Mouse (Mus musculus) hindbrain, embryonic 11.5 days (tissue): ENCODE data around the gene Tnfrsf19. TPM values are rescaled to one million over a fixed set of nuclear protein-coding genes. Genes with fewer than 3 reads are reported as not detected.
A peak's percentile ranks its signal among the peaks of the same experiment; 100 is the strongest.

Source experiments
- ATAC-seq: fragments of 200-750 bp; cut with Nextera tagmentation; 2 replicates; pipeline ENCODE4 v1.8.0; 2017; ENCODE audit warnings: mild to moderate bottlenecking, moderate TSS enrichment, moderate library complexity; ENCODE audit not compliant: low FRiP score
- DNase-seq: peaks from one replicate; pipeline ENCODE4 v3.0.0-alpha.2; 2015; ENCODE audit warnings: low spot score
- H3K27ac ChIP-seq: fragments of 300-500 bp; sonication (generic); 2 replicates; pipeline ENCODE4 v1.5.1; 2014; ENCODE audit warnings: mild to moderate bottlenecking, low read depth, low read length
- H3K27me3 ChIP-seq: fragments of 300-500 bp; sonication (generic); 2 replicates; pipeline ENCODE4 v1.6.1; 2014; ENCODE audit warnings: mild to moderate bottlenecking, low read length, moderate library complexity, mixed read lengths; ENCODE audit not compliant: control insufficient read depth, insufficient read depth
- H3K36me3 ChIP-seq: fragments of 300-500 bp; sonication (generic); 2 replicates; pipeline ENCODE4 v1.6.1; 2014; ENCODE audit warnings: mild to moderate bottlenecking, low read length, moderate library complexity, mixed read lengths; ENCODE audit not compliant: control insufficient read depth, insufficient read depth
- H3K4me1 ChIP-seq: fragments of 300-500 bp; sonication (generic); replicated peaks from 2 replicates; pipeline ENCODE4 v1.6.1; 2014; ENCODE audit warnings: low read length, mixed read lengths; ENCODE audit not compliant: control insufficient read depth, insufficient read depth
- H3K4me2 ChIP-seq: fragments of 300-500 bp; sonication (generic); replicated peaks from 2 replicates; pipeline ENCODE4 v1.6.1; 2014; ENCODE audit warnings: mild to moderate bottlenecking, low read depth, low read length
- H3K4me3 ChIP-seq: fragments of 300-500 bp; sonication (generic); 2 replicates; pipeline ENCODE4 v1.5.1; 2014; ENCODE audit warnings: low read depth, low read length
- H3K9ac ChIP-seq: fragments of 300-500 bp; sonication (generic); 2 replicates; pipeline ENCODE4 v1.6.1; 2014; ENCODE audit warnings: low read depth, low read length
- H3K9me3 ChIP-seq: fragments of 300-500 bp; sonication (generic); 2 replicates; pipeline ENCODE4 v1.6.1; 2016; ENCODE audit warnings: low read length; ENCODE audit not compliant: control insufficient read depth
- WGBS: fragments of 180-500 bp; shearing (Covaris S2); extraction: QIAGEN DNeasy Blood & Tissue Kit; methylation state at CpG from one replicate; pipeline ENCODE4 v1.1.7; 2014; 5-methylcytosine and 5-hydroxymethylcytosine counted together
- polyA plus RNA-seq: library from polyadenylated mRNA; unstranded; fragments of >200 nt; fragmentation: Nextera tagmentation; extraction: Ambion mirVana; gene quantifications from 2 replicates; pipeline ENCODE4 v1.2.1, GENCODE M21; 2014

The Tnfrsf19 gene
- polyA plus RNA-seq, 1 experiment from 2014 or later, result 59.6 TPM

GRCm38 (mm10) chr14:61038082-61038472, 8.2 kb downstream of the Tnfrsf19 start:
- no peaks in the 10 kb centered on the region for H3K9me3 ChIP-seq
- no peak overlapping the region for H3K9ac ChIP-seq
- no peaks in the 10 kb centered on the region for H3K4me1 ChIP-seq
- H3K4me3 ChIP-seq, result peak overlapping the region; percentile 52
- 21% methylated on average over 8 of the region's 8 CpGs for WGBS
- no peak overlapping the region for H3K27ac ChIP-seq
- peak; percentile 62; the same call in 1 of the 2 replicates for ATAC-seq
- H3K4me2 ChIP-seq, result peak overlapping the region; percentile 93; the same call in 1 of the 2 replicates
- no peaks in the 10 kb centered on the region for H3K36me3 ChIP-seq
- H3K27me3 ChIP-seq, result no peaks in the 10 kb centered on the region
- no peak for DNase-seq

GRCm38 (mm10) chr14:61037321-61038081, 8.8 kb downstream of the Tnfrsf19 start:
- peak; percentile 82 for DNase-seq
- Histone ChIP-seq H3K4me2 (peak overlapping the region; percentile 93), H3K4me3 (peak overlapping the region; percentile 52), H3K9ac (peak overlapping the region; percentile 37), H3K27ac (no peak overlapping the region), H3K27me3 (no peaks in the 10 kb centered on the region), H3K36me3 (no peaks in the 10 kb centered on the region), H3K4me1 (no peaks in the 10 kb centered on the region), H3K9me3 (no peaks in the 10 kb centered on the region)
- WGBS, result under 1% methylated on average over 39 of the region's 40 CpGs
- ATAC-seq, result peak; percentile 92

- no peaks in the 10 kb centered on the region for H3K36me3 ChIP-seq
- no peak overlapping the region for H3K9ac ChIP-seq
- no peaks in the 10 kb centered on the region for H3K27me3 ChIP-seq
- H3K4me1 ChIP-seq, result no peaks in the 10 kb centered on the region
- ATAC-seq (no peak), DNase-seq (no peak)
- WGBS, result over 99% methylated on average over 6 of the region's 6 CpGs
- no peaks in the 10 kb centered on the region for H3K9me3 ChIP-seq
- no peak overlapping the region for H3K4me3 ChIP-seq
- no peak overlapping the region for H3K4me2 ChIP-seq
- H3K27ac ChIP-seq, result no peak overlapping the region
These were observed 15.9 kb downstream of the Tnfrsf19 start for GRCm38 (mm10) chr14:61030366-61030765.

- H3K27me3 ChIP-seq, result no peaks in the 10 kb centered on the region
- H3K4me2 ChIP-seq, result no peak overlapping the region
- 87% methylated on average over 7 of the region's 7 CpGs for WGBS
- no peak for ATAC-seq
- H3K4me1 ChIP-seq, result no peaks in the 10 kb centered on the region
- H3K27ac ChIP-seq, result no peak overlapping the region
- no peak overlapping the region for H3K4me3 ChIP-seq
- no peaks in the 10 kb centered on the region for H3K36me3 ChIP-seq
- DNase-seq, result no peak
- no peak overlapping the region for H3K9ac ChIP-seq
- no peaks in the 10 kb centered on the region for H3K9me3 ChIP-seq
These were observed 22.3 kb downstream of the Tnfrsf19 start for GRCm38 (mm10) chr14:61024006-61024405.

- Histone ChIP-seq H3K27ac (no peak overlapping the region), H3K4me1 (no peaks in the 10 kb centered on the region), H3K36me3 (no peaks in the 10 kb centered on the region), H3K9me3 (no peaks in the 10 kb centered on the region), H3K27me3 (no peaks in the 10 kb centered on the region), H3K4me3 (no peak overlapping the region), H3K4me2 (no peak overlapping the region), H3K9ac (no peak overlapping the region)
- 63% methylated on average over 1 of the region's 1 CpGs for WGBS
- no peak for ATAC-seq
- DNase-seq, result no peak
These were observed 23.9 kb downstream of the Tnfrsf19 start for GRCm38 (mm10) chr14:61022383-61022782.

GRCm38 (mm10) chr14:61020968-61021367, 25.3 kb downstream of the Tnfrsf19 start:
- WGBS, result 63% methylated on average over 2 of the region's 2 CpGs
- Histone ChIP-seq H3K27me3 (no peaks in the 10 kb centered on the region), H3K4me2 (no peak overlapping the region), H3K9me3 (no peaks in the 10 kb centered on the region), H3K36me3 (no peaks in the 10 kb centered on the region), H3K9ac (no peak overlapping the region), H3K27ac (no peak overlapping the region), H3K4me3 (no peak overlapping the region), H3K4me1 (no peaks in the 10 kb centered on the region)
- DNase-seq (no peak), ATAC-seq (no peak)

- no peak for ATAC-seq
- no peaks in the 10 kb centered on the region for H3K27me3 ChIP-seq
- 92% methylated on average over 1 of the region's 1 CpGs for WGBS
- H3K4me1 ChIP-seq, result no peaks in the 10 kb centered on the region
- no peak overlapping the region for H3K4me3 ChIP-seq
- no peak overlapping the region for H3K4me2 ChIP-seq
- H3K9ac ChIP-seq, result no peak overlapping the region
- no peaks in the 10 kb centered on the region for H3K9me3 ChIP-seq
- no peak for DNase-seq
- no peak overlapping the region for H3K27ac ChIP-seq
- no peaks in the 10 kb centered on the region for H3K36me3 ChIP-seq
These were observed 26.4 kb downstream of the Tnfrsf19 start for GRCm38 (mm10) chr14:61019880-61020279.

- H3K36me3 ChIP-seq, result no peaks in the 10 kb centered on the region
- H3K4me3 ChIP-seq, result no peak overlapping the region
- H3K4me2 ChIP-seq, result no peak overlapping the region
- DNase-seq, result no peak
- no peak overlapping the region for H3K27ac ChIP-seq
- WGBS, result 90% methylated on average over 15 of the region's 15 CpGs
- no peak overlapping the region for H3K9ac ChIP-seq
- 0 out of 2 replicates have a peak, but pooled peaks cover 5% of the 10 kb centered on the region for H3K4me1 ChIP-seq
- no peaks in the 10 kb centered on the region for H3K9me3 ChIP-seq
- no peak for ATAC-seq
- H3K27me3 ChIP-seq, result no peaks in the 10 kb centered on the region
These were observed 31.7 kb downstream of the Tnfrsf19 start for GRCm38 (mm10) chr14:61014544-61014943.

GRCm38 (mm10) chr14:61012397-61012931, 33.8 kb downstream of the Tnfrsf19 start:
- Histone ChIP-seq H3K9ac (no peak overlapping the region), H3K9me3 (no peaks in the 10 kb centered on the region), H3K36me3 (no peaks in the 10 kb centered on the region), H3K4me1 (0 out of 2 replicates have a peak, but pooled peaks cover 5% of the 10 kb centered on the region), H3K27ac (peak overlapping the region; percentile 2; the same call in 1 of the 2 replicates), H3K27me3 (no peaks in the 10 kb centered on the region), H3K4me3 (no peak overlapping the region), H3K4me2 (peak overlapping the region; percentile 2)
- ATAC-seq (peak; percentile 90), DNase-seq (peak; percentile 83)
- under 1% methylated on average over 17 of the region's 17 CpGs for WGBS
